Mouse (Mus musculus) forebrain, embryonic 14.5 days (tissue): ENCODE measurements around the gene Syt7. TPM values are rescaled to one million over a fixed set of nuclear protein-coding genes. Genes with fewer than 3 reads are reported as not detected.

ENCODE experiments used
- ATAC-seq: fragments of 200-750 bp; cut with Nextera tagmentation; 2 replicates; pipeline ENCODE4 v1.8.0; 2017; ENCODE audit warnings: mild to moderate bottlenecking, moderate library complexity
- DNase-seq: peaks from one replicate; pipeline ENCODE4 v3.0.0-alpha.2; 2015; ENCODE audit warnings: low spot score
- H3K27ac ChIP-seq: fragments of 300-500 bp; sonication (generic); 2 replicates; pipeline ENCODE4 v1.5.1; 2014; ENCODE audit warnings: low read depth, mild to moderate bottlenecking, control low read depth, low read length, moderate library complexity
- H3K27me3 ChIP-seq: fragments of 300-500 bp; sonication (generic); replicated peaks from 2 replicates; pipeline ENCODE4 v1.6.1; 2014; ENCODE audit warnings: low read length, control low read depth, mixed read lengths; ENCODE audit not compliant: control insufficient read depth, insufficient read depth
- H3K36me3 ChIP-seq: fragments of 300-500 bp; sonication (generic); 2 replicates; pipeline ENCODE4 v1.6.1; 2014; ENCODE audit warnings: low read length, control low read depth; ENCODE audit not compliant: control insufficient read depth, insufficient read depth
- H3K4me1 ChIP-seq: fragments of 300-500 bp; sonication (generic); 2 replicates; pipeline ENCODE4 v1.6.1; 2014; ENCODE audit warnings: antibody characterized with exemption, low read length, control low read depth; ENCODE audit not compliant: control insufficient read depth, insufficient read depth
- H3K4me2 ChIP-seq: fragments of 300-500 bp; sonication (generic); 2 replicates; pipeline ENCODE4 v1.6.1; 2014; ENCODE audit warnings: mild to moderate bottlenecking, control low read depth, low read length
- H3K4me3 ChIP-seq: fragments of 300-500 bp; sonication (generic); 2 replicates; pipeline ENCODE4 v1.5.1; 2014; ENCODE audit warnings: low read depth, low read length, control low read depth
- H3K9ac ChIP-seq: fragments of 300-500 bp; sonication (generic); 2 replicates; pipeline ENCODE4 v1.6.1; 2014; ENCODE audit warnings: mild to moderate bottlenecking, low read length, control low read depth, moderate library complexity
- H3K9me3 ChIP-seq: fragments of 300-500 bp; sonication (generic); replicated peaks from 2 replicates; pipeline ENCODE4 v1.6.1; 2016; ENCODE audit warnings: low read length, control low read depth, mixed read lengths; ENCODE audit not compliant: control insufficient read depth
- WGBS: fragments of 180-500 bp; shearing (Covaris S2); extraction: QIAGEN DNeasy Blood & Tissue Kit; methylation state at CpG from one replicate; pipeline ENCODE4 v1.1.7; 2014; 5-methylcytosine and 5-hydroxymethylcytosine counted together
- polyA plus RNA-seq: library from polyadenylated mRNA; unstranded; fragments of >200 nt; fragmentation: Nextera tagmentation; extraction: Ambion mirVana; gene quantifications from 2 replicates; pipeline ENCODE4 v1.2.1, GENCODE M21; 2014

Syt7 gene
- polyA plus RNA-seq, 1 experiment from 2014 or later, result 5.8 TPM

DNA sequence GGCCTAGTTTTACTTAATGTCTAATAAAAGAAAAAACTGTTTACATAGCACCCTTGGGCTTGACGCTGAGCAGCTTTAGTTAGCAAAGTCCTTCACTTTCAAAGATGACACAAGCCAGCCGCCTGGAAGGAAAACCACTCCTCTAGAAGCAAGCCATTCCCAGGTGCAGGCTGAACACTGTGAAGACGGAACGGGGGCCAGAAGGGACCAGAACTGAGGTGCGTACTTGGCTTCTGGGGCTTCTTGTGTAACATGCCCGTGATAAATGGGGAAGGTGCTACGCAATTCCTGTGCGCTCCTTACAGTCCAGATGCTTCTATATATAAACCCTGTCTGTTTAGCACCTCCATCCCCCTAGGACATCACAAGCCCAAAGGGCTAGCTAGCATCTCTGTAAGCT is 111.7 kb downstream of the Syt7 start:
- H3K27me3 ChIP-seq, result no peaks in the 10 kb centered on the region
- no peaks in the 10 kb centered on the region for H3K4me1 ChIP-seq
- WGBS, result 94% methylated on average over 8 of the region's 8 CpGs
- no peaks in the 10 kb centered on the region for H3K9me3 ChIP-seq
- no peak overlapping the region for H3K9ac ChIP-seq
- no peak overlapping the region for H3K4me2 ChIP-seq
- no peak for DNase-seq
- peaks cover 45% of the 10 kb centered on the region for H3K36me3 ChIP-seq
- no peak for ATAC-seq
- H3K4me3 ChIP-seq, result no peak overlapping the region
- no peak overlapping the region for H3K27ac ChIP-seq

GRCm38 (mm10) chr19:10502571-10502970 is 113.7 kb downstream of the Syt7 start:
- DNase-seq, result peak; percentile 71
- Histone ChIP-seq H3K27me3 (no peaks in the 10 kb centered on the region), H3K9ac (no peak overlapping the region), H3K27ac (no peak overlapping the region), H3K4me1 (no peaks in the 10 kb centered on the region), H3K4me2 (no peak overlapping the region), H3K9me3 (no peaks in the 10 kb centered on the region), H3K4me3 (no peak overlapping the region), H3K36me3 (peaks cover 58% of the 10 kb centered on the region)
- peak; percentile 77 for ATAC-seq
- WGBS, result 4% methylated on average over 4 of the region's 4 CpGs

Other genes starting within 250 kb of the Syt7 start
- gene Fads1, start 206.2 kb upstream of the Syt7 start, polyA plus RNA-seq, result 104 and 125 TPM in 2 replicates
- 380 and 505 TPM in 2 replicates for gene Tmem258, start 185.1 kb upstream of the Syt7 start, polyA plus RNA-seq
- 53.4 and 63.9 TPM in 2 replicates for gene Fen1, start 184.9 kb upstream of the Syt7 start, polyA plus RNA-seq
- gene Myrf, start 148.3 kb upstream of the Syt7 start, polyA plus RNA-seq, result 0.20 and 0.40 TPM in 2 replicates
- gene Dagla, start 84.2 kb upstream of the Syt7 start, polyA plus RNA-seq, result 3.6 and 5.8 TPM in 2 replicates
- 0.49 and 0.76 TPM in 2 replicates for gene Lrrc10b, start 68.4 kb downstream of the Syt7 start, polyA plus RNA-seq
- 2.5 and 2.6 TPM in 2 replicates for gene Ppp1r32, start 93.8 kb downstream of the Syt7 start, polyA plus RNA-seq
- gene Cpsf7, start 136.2 kb downstream of the Syt7 start, polyA plus RNA-seq, result 53.9 and 61.1 TPM in 2 replicates
- gene Sdhaf2, start 137.1 kb downstream of the Syt7 start, polyA plus RNA-seq, result 69.2 and 70.4 TPM in 2 replicates
- 54.5 and 70.1 TPM in 2 replicates for gene Tmem216, start 167.1 kb downstream of the Syt7 start, polyA plus RNA-seq
- gene Cyb561a3, start 188.1 kb downstream of the Syt7 start, polyA plus RNA-seq, result 21.9 and 22.3 TPM in 2 replicates
- 42.4 and 49.9 TPM in 2 replicates for gene Tmem138, start 188.3 kb downstream of the Syt7 start, polyA plus RNA-seq
- 283 and 296 TPM in 2 replicates for gene Ddb1, start 216.2 kb downstream of the Syt7 start, polyA plus RNA-seq
- gene Tkfc, start 216.6 kb downstream of the Syt7 start, polyA plus RNA-seq, result 25.4 and 25.7 TPM in 2 replicates
- 0.19 and 0.26 TPM in 2 replicates for gene Vwce, start 245.1 kb downstream of the Syt7 start, polyA plus RNA-seq